Mouse (Mus musculus) bone marrow, adult 2 months (tissue): ENCODE measurements around the gene Rmdn2.

ENCODE experiments used
- CTCF ChIP-seq: fragments of 200-500 bp; IDR thresholded peaks from 2 replicates; pipeline ENCODE4 v1.5.1; 2011; ENCODE audit warnings: low read length, control low read depth; ENCODE audit not compliant: control insufficient read depth, insufficient read depth
- POLR2A ChIP-seq: fragments of 200-500 bp; IDR thresholded peaks from 2 replicates; pipeline ENCODE4 v1.6.1; 2011; ENCODE audit warnings: low read depth, mild to moderate bottlenecking, control low read depth, low read length, borderline replicate concordance; ENCODE audit not compliant: control insufficient read depth

DNA sequence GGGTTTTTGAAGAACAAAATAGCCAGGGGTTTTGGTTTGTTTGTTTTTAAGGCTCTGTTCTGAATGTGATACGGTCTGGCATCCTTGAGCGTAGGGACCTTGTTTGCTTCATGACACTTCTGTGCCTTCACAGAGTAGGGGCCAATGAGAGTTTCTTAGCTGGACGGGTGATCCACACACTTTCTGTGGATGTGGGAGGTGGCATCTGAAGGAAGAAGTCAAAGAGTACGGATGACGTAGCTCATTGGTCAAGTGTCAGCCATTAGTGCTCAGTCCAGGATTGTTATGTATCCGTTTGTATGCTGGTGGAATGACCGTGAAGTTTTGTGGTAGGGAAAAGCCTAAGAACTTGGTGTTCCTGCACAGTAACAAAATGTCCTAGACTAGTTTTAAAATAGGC lies 10.9 kb downstream of the Rmdn2 start:
- no peak for TF ChIP-seq POLR2A
- no peak for TF ChIP-seq CTCF
